Mouse (Mus musculus) mouse trophoblast stem cell (cell line): ENCODE measurements around the gene Tle4.

Experiments
- in situ Hi-C, 2 experiments: fragments of 300-500 bp; cut with MseI, MboI; formaldehyde crosslinking; loops; 2 replicates in 1 of 2; 3 replicates in 1 of 2; pipeline ENCODE4 v1.15.1; 2025

Tle4 gene

DNA sequence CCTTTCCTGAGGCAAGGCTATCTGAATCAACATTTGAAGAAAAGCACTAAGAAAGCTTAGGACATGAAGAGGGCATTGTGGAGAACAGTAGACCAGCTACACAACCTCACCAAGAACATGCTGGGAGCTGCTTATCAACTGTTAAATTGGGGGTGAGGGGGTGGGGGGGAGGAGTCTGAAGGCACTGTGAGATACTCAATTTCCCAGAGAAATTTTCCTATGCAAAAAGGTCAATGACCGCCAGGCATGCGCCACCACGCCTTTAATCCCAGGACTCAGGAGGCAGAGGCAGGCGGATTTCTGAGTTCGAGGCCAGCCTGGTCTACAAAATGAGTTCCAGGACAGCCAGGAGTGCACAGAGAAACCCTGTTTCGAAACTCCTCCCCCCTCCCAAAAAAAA is 65.0 kb downstream of the Tle4 start:
- in situ Hi-C loops, result no loop called here

DNA sequence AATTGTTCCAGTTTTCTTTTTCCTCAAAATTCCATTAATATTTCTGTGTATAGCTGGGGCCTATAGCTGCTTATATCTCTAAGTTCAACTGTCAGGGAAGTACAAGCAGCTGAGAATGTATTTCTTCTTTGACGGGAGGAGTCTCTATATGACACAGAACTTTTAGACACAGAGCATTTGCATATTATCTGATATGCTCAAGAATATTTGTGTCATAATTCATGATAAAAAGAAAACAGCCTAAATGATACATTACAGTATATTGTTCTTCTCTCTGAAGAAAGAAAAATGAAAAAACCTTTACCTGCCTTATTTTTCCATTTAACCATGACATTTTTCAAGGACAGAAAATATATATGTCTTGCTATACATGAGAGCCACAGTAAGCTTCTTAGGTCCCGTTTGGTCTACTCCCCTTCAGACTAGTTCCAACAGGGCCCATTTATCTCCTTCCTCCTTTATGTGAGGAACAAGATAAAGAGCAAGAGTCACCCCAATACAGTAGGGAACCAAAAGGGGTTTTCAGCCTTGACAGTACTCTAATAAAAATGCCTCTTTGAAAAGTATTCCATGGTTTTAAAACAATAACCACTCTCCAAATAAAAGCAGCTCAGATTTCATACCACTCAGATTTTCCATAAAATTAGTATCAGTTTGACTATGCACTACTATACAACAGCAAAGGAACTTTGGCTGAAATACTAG is 77.6 kb downstream of the Tle4 start:
- in situ Hi-C loops, result no loop called here

DNA sequence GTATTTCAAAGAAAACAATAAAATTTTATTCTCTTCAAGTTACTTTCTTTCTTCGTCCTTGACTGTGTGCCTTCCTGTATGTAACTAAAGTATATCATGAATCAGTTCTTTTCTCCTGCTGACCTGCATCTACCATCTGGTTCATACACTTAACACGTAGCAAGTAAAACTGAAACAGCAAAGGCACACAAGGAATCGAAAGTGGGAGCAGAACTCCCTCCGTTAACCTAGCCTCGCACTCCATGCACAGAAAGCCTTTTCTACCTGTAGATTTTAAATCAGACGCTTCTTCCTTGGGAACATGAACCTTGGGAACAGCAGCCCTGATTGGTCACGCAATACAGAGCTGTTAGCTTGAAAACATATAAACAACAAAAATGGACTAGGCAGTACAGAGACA is 78.7 kb downstream of the Tle4 start:
- in situ Hi-C loops, result no loop called here

DNA sequence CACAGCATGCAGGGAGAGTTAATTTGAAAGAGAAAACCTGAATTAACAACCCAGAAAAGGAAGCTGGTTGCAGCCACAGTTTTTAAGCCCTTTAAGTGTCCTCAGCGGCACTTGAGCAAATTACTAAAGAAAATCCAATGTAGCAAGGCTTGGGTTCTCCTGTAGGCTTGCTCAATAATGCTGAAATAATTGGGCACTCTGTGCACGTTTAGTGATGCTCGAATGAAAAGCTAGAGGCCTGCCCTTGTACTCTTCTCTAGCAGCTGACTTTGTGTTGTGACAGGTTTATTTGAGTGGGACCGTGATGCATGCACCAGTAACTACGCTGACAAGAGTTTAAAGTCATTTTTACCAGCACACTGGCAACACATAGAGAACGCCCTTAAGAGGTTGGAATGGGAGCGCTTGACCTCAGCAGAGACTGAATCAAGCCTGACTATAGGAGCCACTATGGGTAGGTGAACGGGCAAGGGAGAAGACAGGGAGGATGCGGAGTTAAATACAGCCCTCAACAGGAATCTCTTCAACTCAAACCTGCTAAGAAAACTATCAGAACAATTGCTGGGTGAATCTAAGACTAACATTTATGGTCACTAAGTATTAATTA is 79.3 kb downstream of the Tle4 start:
- in situ Hi-C loops, result no loop called here

DNA sequence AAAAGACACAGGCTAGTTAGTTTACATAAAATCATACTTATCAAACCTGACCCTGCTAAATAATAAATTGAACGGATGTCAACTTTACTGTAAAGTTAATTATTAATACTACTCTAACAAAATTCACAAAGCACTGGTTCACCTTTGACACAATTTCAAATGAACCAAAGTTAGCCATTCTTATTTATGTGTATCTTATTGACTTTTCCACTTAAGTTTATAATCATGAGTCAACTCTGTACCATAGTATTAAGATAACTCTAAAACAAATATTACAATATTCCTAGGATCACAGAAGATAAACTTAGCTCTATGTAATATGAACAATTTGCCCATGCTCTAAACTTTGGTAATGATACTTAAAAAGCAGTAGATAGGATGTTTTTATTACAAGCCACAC is 81.4 kb downstream of the Tle4 start:
- in situ Hi-C loops, result no loop called here

DNA sequence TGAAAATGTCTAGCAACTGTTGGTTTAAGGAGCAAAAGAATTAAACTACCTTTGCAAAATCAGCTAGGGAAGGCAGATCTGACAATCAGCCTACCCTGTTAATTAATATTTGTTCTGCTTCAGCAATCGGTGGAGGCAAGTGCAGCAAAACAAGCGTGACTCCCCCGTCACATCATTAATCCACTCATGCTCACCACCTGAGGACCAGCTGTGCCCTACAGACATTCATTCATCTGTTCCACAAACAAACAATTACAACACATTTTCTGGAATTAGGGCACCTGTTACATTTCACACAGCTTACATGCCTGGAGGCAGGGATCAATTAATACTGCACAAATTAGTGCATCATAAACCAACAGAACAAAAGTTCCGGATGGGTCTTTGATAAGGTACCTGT is 89.0 kb downstream of the Tle4 start:
- in situ Hi-C loops, result no loop called here

DNA sequence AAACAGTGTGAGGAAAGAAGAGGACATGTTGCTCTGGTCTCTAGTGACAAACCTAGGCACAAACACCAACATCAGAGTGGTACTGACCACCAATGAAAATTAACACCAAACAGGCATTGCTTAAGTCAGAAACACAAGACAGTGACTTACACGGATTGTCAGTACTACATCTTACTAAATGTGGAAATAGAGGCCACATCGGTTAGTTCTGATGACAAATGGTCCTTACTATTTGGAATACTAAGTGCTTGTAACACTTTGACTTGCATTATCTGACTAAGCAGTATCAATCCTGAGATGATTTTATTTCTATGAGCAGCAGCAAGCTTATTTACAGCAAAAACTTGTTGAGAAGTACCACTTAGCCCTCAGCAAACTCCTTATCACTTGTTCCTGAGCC is 89.9 kb downstream of the Tle4 start:
- in situ Hi-C loops, result no loop called here

DNA sequence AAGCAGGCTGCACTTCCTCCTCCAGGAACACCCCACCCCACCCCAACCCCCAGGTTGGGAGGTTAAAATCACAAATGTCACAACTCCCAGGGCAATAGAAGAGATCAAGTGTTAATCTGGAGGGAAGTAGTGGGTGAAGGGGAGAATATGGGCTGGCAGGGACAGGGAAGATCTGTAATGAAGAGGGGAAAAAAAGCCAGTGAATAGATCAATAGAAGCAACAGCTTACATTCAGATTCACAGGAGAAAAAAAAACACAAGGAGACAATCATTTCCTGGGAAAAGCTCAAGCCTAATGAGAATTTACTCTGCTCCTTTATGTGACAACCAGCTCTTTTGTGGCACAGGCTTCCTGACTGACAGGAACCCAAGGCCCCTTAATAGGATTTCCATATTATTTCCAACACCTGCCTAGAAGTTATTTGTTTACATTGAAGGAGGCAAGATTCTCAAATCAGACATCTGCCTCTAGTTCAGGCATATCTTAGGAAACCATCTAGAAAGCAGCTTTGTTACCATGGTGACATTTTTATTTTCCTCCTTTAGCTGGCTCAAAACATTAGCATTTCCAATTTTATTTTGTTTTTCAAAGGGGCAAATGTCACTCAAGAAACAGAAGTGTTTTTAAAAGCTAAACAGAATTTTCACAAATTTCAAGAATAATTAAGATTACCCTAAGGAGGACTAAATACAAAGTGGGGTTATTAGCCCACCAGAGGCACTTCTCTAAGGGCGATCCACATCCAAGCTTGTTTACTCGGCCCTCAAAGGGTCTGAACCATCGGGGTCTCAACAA is 90.8 kb downstream of the Tle4 start:
- in situ Hi-C loops, result no loop called here

DNA sequence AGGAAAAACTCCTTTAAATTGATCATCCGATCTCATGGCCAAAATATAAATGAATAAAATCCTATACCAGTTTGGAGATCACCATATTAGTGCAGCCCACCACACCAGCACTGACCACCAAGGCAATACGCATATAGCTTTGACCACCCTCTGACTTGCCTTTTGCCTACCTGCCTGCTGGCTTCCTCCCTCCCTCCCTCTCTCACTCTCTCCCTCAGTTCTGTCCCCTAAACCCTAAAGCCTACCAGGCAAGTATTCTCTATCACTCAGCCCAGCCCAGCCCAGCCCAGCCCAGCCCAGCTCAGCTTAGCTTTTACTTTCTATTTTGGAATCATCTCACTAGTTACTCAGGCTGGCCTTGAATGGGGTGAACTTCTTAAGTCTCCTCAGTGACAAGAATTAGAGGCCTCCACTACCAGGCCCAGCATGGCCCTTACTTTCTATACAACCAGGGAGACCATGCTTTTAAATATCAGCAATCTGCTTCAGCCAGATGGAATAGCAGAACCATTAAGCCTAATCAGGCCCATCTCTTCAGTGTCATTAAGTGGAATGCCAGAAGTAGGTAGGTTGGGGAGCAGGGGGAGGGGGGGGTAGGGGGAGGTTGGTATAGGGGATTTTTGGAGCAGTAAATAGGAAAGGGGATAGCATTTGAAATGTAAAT is 91.8 kb downstream of the Tle4 start:
- in situ Hi-C loops, result no loop called here

DNA sequence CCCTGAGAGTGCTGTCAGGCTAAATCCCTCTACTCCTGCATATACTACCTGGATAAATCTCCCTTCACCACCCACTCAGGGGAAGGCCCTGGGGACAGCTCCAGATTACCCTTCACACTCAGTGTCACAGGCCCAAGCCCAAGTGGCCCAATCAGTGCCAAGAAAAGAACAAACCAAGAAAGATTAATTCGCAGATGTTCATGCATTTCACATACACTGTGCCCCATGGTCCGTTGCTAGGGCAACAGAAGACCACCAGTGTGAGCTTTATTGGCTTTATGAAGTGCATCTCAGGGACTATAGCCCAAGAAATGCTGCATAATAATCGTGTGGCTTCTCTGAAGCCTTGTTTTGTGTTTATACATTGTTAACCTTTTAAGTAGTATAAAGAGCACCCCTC is 92.5 kb downstream of the Tle4 start:
- in situ Hi-C loops, result no loop called here

DNA sequence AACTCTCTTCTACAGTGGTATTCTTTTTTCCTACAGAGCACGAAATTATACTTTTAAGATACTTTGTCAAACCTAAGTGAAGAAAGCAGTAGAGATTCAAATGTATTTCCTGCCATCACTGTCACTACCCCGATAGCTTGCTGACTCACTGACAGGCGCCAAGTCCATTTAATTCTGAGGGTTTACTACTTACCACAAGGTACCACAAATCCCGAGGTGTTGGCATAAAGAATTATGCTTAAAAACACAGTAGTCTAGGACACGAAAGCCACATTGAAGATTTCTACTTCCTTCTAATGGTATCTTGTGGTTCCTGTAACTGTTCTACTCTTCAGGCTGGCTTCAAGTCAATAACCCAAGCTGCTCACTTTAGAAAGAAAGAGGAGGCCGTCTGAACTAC is 94.0 kb downstream of the Tle4 start:
- in situ Hi-C loops, result no loop called here

DNA sequence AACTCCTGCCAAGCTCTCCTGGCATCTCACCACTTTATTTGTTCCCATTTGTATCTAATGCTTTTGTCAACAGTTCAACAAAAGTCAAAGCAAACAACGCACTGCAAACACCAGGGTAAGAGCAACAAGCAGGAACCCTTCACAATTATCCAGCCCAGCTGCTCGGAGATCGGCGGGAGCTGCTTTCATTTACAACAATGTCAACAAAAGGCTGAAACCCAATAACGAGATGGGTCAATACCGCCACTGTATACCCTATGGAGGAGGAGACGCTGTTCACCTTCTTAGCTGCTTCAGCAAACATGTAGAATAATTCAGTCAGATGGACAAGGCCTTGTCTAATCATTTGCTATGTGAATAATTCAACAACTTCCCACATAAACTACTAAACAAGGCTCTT is 95.6 kb downstream of the Tle4 start:
- in situ Hi-C loops, result no loop called here

DNA sequence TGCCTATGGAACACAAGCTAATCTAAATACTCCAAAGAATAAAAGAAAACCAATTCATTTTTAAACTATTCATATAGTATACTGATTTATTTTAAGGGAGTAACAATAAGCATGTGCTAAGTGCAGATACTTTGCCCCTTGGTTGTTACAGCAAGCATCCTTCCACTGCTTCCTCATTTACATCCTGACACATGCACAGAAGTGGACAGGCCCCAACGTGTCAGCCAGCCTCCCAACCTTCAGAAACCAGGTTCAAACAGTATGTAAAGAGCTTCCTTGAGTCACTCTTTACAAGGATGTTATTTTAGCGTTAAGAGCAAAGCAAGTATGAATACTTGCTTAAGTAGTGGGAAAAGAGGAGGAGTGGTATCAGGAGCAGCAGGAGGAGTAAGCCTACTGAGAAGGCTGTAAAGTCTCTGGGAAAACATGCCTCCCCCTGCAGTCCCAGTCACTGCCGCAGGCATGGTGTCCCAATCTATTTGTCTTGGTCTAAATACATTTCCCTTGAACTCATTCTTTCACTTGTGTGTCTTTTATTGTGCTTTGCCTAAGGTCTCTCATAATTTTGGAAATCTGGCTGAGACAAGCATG is 97.9 kb downstream of the Tle4 start:
- in situ Hi-C loops, result no loop called here

DNA sequence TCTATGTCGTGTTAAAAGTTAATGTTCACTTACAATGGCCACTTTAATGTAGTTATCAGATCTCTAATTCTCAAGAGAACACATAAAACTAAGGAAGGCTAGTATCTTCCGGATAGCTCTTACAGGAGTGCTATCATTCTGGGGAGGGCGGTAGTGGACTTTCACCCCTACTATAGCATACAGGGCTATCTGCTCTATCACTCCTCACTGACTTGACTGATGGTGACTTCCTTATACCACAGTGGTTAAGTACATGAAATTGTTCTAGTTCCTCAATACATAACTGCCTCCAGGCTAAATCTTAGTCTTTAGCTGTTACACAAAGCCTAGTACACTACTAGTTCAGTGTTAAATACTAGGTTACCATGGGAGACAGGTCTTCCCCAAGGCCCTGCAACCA is 104.8 kb downstream of the Tle4 start:
- in situ Hi-C loops, result no loop called here

DNA sequence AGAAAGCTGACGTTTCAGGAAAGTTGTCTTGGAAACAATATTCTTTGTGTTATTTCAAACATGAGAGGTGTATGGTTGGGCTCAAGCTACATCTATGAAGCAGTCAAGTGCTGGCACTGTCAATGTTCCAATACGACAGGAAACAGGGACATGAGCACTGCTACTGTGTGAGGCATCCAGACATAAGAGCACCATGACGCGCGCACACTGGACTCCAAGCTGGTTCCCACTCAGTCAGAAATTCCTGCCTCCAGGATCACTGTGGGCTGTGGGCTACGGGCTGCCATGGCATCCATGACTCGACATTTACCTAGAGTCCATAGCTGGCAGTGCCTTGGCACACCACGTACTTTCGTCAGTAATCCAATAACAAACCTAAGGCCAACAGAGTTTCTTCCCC is 110.7 kb downstream of the Tle4 start:
- in situ Hi-C loops, result no loop called here

DNA sequence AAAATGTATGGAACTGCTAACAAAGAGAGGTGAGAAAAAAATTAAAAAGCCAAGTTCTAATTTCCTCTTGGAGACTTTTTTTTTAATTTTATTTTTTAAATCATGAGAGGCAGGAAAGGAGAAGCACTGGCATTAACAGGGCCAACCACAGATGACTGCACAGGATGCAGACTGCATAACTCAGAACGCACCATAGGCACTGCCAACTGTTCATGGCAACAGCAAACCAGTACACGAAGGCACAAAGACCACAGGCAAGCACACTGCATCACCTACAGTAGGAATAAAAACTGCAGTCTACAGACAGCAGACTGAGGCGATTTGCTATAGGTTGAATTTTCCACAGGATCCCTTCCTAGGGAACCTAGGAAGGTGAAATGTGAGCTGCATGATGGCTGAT is 112.7 kb downstream of the Tle4 start:
- in situ Hi-C loops, result no loop called here

DNA sequence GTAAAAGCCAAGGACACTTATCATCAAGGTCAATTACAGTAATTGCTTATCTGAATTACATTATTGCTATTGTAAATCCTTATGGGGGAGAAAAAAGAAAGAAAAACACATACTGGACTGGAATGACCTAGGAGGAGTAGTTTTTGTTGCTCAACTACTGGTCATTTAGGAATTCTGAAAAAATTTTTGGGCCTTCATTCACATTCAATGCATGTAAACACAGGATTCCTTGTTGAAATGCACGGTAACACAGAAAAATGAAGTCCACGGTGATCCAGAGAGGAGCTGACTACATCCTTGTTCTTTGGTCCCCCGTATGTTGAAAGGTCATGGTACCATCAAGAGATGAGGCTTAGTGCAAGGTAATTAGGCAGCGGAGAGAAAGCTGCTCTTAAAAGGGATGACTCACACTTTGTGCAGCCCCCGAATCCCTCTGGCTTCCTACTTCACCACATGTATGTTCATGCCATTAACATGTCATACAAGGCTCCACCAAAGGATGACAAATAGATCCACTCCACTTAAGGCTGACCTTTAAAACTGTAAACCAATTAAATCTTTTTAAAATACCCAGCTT is 115.2 kb downstream of the Tle4 start:
- in situ Hi-C loops, result no loop called here

DNA sequence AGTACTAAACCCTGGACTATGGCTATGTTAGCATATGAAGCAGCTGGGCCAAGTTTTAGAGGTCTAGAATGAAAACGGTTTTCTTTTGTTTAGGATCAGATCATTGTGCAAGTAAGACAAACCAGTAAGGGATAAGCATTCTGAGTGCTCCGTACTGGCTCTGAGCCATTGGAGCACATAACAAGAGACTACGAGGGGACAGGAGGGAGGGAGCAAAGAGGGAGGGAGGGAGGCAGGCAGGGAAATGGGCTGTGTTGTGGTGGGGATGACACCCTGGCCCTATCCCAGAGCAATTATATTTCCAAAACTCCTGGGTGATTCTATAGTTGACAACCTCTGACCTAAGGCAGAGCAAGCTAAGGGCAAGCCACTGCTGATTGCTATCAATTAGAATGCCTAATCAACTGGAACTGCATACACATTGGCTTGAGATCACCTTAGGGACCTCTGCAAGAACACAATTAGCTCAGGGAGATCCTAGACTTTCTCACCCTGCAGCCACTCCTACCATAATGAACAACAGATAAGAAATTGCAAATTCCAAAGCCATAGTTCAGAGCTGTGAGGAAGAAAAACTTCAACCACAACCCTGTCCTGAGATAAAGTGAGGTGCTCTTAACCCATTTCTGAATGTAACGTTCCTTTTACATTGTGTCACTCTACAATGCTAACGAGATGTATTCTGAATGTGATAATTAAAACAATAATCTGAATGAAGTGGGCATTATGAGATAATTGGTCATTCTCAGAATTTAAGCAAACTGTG is 115.9 kb downstream of the Tle4 start:
- in situ Hi-C loops, result no loop called here

DNA sequence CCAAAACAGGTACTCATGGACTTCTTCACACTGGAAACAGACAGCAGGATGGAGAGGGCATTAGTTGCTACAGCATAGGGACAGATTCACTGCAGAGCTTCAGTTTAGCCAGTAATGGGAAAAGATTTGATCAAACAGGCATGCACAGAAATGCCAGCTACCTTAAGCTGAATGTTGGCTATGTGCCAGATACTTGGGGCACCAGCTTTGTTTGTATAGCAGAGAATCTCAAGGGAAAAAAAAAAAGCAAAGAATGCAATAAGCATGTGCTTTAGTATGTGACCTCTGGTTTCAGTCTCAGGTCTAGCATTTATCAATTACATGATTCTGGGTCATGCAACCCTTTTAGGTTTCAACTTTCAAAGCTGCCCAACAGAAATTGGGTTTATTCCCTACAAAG is 118.1 kb downstream of the Tle4 start:
- in situ Hi-C loops, result no loop called here

DNA sequence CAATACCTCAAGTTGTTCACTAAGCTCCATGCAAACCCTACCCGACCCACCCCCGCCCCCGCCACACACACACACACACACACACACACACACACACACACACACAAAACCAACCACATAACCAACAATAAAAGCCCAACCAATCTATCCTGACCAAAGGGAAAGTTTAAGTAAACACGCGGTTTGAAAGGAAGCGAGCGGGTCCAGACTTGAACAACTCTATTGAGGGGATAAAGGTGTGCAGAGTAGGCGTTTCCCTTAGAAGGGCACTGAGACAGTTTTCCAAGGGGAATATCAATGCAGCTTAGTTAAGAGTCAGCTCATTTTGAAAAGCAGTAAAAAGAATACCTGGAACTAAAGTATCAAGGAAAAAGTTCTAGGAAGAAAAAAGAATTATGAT is 128.5 kb downstream of the Tle4 start:
- in situ Hi-C loops, result no loop called here

DNA sequence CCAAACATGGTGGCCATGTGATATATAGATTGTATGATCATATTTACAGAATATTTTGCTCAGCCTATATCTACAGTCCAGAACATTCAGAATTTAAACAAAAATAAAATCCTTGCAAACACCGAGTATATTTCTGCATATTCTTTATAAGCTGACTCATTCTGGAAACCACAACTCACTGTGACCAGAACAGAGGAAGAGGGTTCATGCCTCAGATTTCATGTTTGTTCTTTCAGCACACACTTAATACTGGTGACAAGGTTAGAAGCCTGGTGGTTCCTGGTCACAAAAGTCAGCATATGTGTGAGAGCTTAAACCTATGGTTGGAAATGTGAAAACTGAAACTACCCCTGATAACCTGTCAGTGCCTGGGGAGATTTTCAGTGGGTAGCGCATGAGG is 129.1 kb downstream of the Tle4 start:
- in situ Hi-C loops, result no loop called here
